Mouse (Mus musculus): ENCODE results near the gene Brpf3.

DNA sequence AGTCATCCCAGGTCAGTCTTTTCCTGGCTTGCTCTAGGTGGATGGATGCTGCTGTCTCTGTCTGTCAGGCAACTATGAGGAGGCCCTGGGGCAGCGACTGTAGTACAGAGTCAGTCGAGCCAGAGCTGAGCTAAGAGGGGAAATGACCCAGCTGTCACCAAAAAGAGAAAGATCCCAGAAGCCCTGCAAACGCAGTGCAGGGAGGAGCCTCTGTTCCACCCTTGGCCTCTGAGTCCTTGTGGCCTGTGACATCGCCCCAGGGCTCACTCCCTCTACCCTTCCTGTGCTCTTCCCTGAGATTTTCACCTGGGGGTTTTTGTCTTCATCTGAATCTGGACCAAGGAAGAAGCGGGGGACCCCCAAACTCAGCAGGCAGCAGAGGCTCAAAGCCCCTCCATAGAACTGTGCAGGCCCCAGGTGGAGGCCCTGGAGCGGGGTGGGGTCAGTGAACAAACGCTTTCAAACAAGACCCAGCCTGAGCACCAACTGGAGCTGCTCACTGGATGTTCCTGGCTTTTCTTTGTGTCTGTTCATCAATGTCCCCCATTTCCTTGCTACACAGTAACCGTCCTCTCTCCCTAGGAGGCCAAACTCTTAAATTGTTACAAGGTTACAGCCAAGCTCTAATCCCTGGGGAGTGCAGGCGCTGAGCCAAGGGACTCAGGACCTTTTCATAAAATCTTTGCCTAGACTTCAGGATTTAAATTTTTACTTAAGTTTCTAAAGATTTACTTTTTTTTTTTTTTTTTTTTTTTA is 19.4 kb upstream of the Brpf3 start:
- TF ChIP-seq CTCF (IDR thresholded peaks at IDR 0.05; ENCODE audit: low read depth) = no peak
- TF ChIP-seq EP300 (IDR thresholded peaks at IDR 0.05; ENCODE audit: low read depth) = no peak

Data from liver, embryonic 14.5 days (tissue).